Mouse (Mus musculus): ENCODE data around the gene Gmppb. TPM values are rescaled to one million over a fixed set of nuclear protein-coding genes. Genes with fewer than 3 reads are reported as not detected.
"Not testable (repeated sequence)": the region's sequence is repeated elsewhere in the genome, so short reads cannot be mapped to it uniquely, and the experiment has no call there.

Gmppb gene
- total RNA-seq (2014; fragmentation: Nextera tagmentation) (14.1 and 15.1 TPM in 2 replicates), total RNA-seq (2017) (16.1 and 41.8 TPM in 2 replicates)

DNA sequence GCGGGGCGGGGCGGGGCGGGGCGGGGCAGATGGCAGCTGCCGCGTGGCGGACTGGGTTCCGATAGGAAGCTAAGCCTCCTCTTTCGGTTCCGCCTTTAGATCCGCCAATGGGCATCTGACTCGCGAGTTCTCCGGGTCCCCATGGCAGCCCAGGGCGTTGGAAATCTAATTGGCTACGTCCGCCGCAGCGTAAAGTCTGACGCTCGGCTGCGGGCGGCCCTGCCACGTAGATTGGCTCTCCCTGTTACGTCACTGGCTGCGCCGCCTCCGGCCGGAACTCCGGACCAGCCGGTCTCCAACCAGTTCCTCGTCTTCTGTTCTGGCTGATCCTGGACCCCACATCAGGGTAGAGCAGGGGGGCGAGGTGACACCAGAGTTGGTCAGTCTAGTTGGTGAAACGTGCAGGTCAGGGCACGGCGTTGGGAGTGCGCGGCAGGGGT, at the start of gene Gmppb:
Gene Gmppb (plus strand): TSS at position 227 of the 440 bp plus-strand sequence.
- peak; percentile 74 for ATAC-seq (replicated peaks; ENCODE audit: poor library complexity, severe bottlenecking)

DNA sequence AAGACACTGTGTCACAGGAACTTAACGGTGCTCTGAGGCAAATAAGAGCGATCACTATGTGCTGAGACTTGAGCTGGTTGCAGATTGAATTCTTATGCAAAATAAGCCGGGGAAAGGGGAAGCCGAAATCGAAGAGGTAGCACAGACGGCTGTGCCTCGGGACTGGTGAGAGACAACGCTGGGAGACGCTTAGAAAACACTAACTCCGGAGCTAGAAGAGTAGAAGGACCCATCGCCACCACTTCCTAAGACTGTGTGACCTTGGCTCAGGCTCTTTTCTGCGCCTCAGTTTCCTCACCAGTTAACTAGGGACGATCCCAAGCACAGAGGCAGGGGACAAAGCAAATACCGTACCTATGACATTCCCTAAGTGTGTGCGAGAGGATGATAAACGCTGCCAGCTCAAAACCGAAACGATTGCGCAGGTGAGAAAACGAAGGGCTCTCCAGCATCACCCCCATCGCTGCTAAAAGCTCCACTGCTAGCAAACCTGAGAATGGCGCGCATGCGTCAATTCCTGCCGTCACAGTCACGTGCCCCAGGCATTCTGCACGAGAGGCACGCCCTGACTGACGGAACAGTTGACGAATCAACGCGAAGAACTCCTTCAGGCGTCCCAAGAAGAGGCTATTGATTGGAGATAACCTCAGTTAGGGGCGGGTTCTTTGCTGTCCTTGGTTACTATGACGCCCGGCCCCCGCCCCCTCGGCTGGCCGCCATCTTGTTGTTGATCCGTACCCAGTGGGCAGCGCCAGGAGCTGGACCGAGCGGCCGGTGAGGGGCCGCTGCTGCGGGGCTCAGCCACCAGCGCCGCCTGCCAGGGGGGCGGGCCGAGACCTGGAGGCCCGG, 46.9 kb upstream of the Gmppb start, which contains the start of gene Ip6k1:
Gene Ip6k1 (plus strand): TSS at position 580 of the 849 bp plus-strand sequence.
- peak; percentile 97 for ATAC-seq (replicated peaks; ENCODE audit: poor library complexity, severe bottlenecking)

DNA sequence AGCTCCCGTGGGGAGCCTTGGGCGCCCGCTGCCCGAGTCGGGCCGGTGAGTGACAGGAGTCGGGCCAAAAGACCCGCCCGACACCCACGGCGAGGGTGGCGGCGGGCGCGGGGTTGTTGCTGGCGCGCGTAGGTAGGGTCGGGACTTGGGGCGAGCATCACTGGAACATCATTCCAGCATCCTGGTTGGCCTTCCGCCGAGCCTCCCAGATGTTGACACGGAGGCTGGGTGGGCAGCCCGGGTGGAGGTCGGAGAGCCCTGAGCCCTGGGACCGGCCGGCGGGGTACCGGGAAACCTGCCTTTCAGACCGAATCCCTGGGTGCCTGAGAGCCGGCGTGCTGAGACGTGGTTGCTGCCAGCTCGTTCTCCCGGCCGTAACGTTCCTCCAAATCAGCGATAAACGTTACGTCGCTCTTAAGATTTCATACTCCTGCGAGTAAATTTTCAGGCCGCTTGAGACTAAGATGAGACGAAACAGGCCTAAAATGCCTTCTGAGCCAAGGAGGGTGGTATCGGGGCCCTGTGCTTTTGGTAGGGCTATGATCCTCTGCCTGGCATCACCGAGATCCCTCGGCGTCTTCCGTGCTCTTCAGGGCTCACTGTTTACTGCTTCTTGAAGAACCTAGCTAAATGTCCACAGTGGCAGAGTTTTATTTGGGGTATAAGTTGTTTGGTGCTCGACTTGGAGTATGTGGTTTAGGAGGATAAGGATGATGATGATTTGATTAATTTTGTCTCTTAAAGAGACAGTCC, 46.1 kb upstream of the Gmppb start:
- ATAC-seq (replicated peaks; ENCODE audit: poor library complexity, severe bottlenecking) = 0 out of 2 replicates have a peak, but pooled peaks have one; percentile 0

DNA sequence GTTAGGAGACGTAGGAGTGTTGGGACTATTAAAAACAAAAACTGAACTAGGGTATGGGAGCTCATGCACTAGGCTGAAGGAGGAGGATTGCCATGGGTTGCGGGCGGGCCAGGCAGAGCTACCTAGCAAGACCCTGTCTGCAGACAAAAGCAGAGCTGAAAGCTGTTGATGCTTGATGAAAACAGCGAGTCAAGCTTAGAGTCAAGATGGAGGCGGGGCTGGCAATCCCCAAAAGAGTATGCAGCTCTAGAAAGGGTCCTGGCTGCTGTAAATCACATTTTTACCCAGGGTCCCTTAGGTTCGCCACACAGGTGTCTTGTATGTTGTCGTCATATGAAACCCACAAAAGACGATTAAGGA, 45.5 kb upstream of the Gmppb start:
- ATAC-seq (replicated peaks; ENCODE audit: poor library complexity, severe bottlenecking) = no peak

DNA sequence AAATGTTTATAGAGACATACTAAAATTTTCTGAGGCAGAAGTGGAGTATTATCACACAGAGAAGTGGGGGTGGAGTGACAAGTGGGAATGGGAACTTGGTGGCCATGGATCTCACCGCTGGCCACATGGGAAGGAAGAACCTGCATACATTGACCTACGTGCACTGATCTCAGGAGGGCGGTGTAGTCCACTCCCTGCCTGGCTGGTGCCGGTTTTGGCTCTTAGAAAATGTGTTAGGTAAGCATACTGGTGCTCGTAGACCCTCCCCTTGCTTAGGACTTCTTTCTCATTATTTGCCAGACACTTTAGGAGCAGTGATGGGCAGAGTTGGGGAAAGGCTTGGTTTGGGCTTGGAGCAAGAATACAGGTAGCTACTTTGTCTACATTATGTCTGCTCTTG, 41.0 kb upstream of the Gmppb start:
- ATAC-seq (replicated peaks; ENCODE audit: poor library complexity, severe bottlenecking) = no peak

DNA sequence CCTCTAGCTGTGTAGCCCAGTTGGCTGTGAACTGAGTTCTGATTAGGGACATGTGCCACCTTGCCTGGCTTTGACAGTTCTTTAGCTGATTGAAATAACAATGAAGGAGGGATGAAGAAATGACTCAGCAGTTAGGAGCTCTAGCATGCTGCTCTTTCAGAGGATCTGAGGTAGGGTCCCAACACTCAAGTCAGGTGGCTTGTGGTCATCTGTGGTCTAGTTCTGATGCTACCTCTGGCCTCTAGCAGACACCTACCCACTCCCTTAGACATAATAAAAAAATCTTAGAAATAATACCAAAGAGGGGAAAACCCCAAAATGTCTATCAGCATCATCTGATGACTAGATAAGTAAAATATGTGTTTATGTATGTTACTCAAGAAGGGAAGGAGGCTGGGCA, 38.7 kb upstream of the Gmppb start:
- ATAC-seq (replicated peaks; ENCODE audit: poor library complexity, severe bottlenecking) = no peak

DNA sequence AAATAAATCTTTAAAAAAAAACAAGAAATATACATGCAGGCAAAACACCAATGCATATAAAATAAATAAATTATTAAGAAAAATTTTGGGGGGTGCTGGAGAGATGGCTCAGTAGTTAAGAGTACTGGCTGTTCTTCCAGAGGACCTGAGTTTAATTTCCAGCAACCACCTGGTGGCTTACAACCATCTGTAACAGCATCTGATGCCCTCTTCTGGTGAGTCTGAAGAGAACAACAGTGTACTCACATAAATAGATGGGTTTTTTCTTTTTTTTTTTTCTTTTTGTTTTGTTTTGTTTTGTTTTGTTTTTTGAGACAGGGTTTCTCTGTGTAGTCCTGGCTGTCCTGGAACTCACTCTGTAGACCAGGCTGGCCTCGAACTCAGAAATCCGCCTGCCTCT, 35.5 kb upstream of the Gmppb start:
- not testable (repeated sequence) for ATAC-seq (replicated peaks; ENCODE audit: poor library complexity, severe bottlenecking)

DNA sequence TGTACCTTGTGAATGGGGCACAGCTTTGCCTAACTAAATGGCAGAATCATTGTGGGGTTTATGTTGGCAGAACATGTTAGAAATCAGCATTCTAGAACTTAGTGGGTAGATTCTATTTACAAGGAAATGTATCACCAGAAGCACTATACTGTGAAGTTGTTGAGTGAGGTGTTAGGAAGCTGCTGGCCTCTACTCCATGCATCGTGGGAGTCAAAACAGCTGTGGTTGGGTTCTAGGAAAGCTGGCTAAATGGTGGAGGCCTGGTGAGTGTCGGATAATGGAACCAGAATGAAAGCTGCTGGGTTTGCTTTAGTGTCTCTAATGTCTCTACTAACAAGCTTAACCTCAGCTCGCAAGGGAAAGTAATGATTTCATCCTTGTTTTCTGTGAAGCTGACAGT, 31.9 kb upstream of the Gmppb start:
- no peak for ATAC-seq (replicated peaks; ENCODE audit: poor library complexity, severe bottlenecking)

DNA sequence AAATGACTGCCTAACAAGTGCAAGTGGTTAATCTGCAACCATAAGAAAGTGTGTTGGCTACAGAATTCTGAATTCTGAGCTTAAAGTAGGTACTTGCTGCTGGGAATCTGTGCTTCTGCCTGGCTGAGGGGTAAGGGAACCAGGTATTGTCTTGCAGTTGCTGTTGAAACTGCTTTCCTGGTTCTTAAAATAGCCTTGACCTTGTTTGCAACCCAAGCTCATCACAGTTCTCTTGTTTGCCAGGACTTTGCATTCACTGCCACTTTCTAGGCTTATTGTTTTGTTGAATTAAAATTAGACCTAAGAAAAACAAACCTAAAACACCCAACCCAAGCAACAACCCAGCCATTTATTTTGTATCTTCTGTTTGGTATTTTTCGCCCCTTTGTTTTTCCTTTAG, 28.3 kb upstream of the Gmppb start:
- ATAC-seq (replicated peaks; ENCODE audit: poor library complexity, severe bottlenecking) = no peak

DNA sequence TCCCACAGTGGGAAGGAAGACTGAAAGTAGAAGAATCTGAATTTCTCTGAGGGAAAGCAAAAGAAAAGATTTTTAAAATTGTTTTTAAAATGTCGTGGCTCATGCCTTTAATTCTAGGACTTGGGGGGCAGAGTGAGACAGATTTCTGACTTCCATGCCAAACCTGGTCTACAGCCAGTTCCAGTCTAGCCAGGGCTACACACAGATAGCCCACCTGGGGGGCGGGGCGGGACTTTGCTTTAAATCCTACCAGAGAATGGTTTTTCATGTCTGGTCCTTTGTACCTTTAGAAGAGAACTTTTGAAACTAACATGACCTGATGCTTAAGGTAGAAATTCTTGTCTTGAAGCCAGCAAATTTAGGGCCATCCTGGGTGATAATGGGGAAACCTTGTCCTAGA, 25.8 kb upstream of the Gmppb start:
- ATAC-seq (replicated peaks; ENCODE audit: poor library complexity, severe bottlenecking) = no peak

DNA sequence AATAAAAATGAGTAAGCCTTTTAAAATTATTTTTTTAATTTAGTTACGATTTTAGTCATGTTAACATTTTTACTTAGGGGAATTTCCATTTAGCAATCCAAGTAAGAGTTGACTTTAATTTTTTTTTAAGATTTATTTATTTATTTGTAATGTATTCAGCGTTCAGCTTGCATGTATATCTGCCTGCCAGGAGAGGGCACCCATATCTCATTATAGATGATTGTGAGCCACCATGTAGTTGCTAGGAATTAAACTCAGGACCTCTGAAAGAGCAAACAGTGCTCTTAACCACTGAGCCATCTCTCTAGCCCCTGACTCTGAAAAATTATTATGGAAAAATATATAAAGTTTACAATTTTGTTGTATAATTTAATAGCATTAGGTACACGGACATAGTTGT, 22.5 kb upstream of the Gmppb start:
- no peak for ATAC-seq (replicated peaks; ENCODE audit: poor library complexity, severe bottlenecking)

DNA sequence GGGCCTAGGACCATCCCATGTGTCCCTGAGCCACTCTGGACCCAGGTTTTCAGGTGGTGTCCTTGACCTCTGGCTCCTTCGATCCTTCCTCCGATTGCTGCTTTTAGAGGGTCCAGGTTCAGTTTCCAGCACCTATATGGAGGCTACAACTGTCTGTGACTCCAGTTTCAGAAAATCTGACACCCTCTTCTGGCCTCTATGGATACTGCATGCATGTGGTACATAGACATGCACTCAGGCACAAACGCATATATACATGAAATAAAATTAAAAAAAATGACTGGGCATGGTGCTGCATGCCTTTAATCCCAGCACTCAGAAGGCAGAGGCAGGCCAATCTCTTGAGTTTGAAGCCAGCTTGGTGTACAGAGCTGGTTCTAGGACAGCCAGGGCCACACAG, 21.2 kb upstream of the Gmppb start:
- no peak for ATAC-seq (replicated peaks; ENCODE audit: poor library complexity, severe bottlenecking)

DNA sequence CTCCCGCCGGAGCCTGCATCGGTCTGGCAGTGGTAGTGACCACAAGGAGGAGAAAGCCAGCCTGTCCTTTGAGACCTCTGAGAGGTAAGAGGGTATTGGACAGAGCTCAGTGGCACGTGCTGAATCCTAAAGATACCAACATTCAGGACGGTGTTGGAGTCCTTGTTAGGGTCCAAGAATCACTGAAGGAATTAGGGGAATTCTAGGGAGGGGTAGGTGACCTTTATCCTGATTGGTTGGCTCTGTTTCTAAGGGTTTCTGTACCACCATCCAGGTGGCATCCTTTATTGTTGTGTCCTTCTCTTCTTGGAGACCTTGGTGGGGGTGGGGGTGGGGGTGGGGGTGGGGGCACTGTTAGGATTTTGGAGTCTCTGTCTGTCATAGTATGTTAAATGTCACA, 16.9 kb upstream of the Gmppb start:
- ATAC-seq (replicated peaks; ENCODE audit: poor library complexity, severe bottlenecking) = no peak

DNA sequence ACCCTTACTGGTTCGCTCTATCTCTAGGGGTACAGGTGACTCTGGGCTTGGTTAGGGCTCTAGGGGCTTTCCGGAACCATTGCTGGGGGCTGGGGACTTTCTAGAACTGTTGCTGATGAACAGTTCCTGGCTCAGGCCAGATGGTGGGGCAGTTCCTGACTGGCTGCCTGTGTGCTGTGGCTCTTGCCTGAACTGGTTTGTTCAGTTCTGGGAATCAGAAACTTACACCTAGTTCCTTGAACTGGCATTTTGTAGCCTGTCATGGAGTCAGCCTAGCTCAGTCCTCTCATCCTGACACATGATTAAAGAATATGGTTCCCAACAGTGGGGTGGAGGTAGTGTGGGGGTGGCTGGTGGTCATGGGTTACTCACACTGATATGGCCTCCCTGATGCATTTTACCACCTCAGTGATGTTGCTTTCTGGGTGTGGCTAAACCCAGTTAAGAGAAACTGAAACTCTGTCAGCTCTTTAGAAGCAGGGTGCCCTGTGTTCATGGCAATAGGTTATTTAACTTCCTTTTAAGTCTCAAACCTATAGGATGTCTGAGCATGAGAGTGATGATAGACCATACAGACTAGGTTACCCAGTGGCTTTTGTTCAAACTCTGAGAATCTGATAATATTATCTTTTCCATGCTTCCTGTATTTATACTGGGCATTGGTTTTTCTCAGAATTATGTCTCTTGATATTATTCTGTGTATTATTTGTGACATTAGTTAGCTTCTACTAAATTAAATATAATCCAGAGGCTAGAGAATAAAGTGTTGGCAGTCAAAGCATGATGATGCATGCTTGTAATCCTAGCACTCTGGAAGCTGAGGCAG, 13.5 kb upstream of the Gmppb start:
- ATAC-seq (replicated peaks; ENCODE audit: poor library complexity, severe bottlenecking) = no peak

DNA sequence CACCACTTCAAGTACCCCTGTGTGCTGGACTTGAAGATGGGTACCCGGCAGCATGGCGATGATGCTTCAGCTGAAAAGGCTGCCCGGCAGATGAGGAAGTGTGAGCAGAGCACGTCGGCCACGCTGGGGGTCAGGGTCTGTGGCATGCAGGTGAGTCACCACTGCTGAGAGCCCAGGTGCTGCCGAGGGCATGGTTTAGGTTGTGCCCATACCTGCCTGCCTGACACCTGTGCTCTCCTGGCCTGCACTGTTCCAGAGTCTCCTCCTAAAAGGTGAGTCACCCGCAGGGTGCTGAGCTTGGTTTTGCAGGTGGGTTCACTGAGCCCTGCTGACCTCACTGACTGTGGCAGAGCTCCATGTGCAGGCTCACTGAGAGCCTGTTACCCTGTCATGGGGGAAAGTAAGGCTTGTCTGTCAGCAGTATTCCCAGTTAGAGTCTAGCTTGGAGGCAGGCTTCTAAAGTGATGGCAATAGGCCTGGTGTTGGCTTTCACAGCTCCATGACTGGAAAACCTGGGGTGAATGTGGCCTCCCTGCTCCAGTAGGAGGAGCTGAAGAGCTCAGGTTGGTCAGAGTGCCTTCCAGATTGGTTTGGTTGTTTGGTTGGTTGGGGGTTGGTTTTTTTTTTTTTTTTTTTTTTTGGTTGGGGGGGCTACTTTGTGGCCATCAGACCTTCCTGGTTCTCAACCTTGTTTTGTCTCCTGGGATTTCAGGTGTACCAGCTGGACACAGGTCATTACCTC, 4.1 kb upstream of the Gmppb start:
- ATAC-seq (replicated peaks; ENCODE audit: poor library complexity, severe bottlenecking) = no peak

DNA sequence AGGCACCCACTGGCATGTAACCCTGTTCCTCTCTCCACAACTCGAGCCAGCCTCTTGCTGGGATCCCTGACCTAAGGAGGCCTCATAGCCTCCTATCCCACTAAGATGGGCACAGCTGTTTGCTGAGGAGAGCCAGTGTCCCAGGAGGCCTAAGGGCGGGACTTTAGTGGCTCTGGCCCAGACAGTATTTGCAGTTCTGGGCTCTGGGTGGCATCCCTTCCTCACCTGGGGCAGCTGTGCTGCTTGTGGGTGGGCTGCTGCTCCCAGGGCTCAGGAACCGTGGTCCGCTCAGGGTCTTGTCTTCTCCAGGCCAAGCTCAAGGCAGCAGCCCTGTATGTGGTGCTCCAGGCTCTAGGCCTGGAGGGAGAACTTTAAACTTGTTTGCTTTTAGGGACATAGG, 2.5 kb upstream of the Gmppb start:
- ATAC-seq (replicated peaks; ENCODE audit: poor library complexity, severe bottlenecking) = no peak

DNA sequence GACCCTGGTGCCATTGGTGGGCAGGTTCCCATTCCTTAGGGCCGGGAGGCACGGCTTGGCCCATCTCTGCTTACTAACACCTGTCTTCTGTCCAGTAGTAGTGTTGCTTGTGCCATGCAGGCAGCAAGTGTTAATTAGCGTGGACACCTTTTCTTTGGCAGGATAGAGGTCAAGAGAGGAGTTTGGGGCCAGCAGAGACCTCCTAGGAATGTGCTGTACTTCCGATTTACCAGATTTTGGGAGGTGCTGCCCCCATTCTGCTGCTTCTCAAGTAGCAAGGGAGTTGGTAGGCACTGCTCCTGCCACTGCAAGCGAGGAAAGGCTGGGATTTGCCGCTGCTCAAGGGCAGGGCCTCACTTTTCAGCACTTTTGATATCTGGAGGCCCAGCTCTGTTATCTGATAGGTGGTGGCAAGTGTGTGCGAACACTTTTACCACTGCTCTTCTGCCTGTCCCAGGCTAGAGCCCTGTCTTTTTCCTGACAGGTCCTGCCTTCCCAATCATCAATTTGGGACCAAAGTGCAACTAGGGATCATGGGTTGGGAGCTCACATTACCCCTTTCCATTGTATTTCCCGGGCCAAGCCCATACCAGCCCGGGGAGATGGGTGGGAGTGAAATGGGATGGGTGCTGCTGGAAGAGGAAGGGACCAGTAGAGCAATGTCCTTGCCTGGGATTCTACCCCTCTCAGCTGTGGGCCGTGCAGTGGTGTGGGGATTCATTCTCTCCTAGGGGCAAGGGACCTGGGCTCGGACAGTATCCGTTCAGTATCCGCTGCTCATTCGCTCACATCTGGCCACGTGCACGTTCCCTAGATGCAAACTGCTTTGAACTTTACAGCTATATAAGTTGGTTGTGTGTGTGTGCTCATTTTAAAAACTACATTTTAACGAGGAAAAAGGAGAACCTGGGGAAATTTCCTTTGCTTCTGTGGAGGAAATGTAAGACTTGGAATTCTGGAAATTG, 1.2 kb upstream of the Gmppb start:
- no peak for ATAC-seq (replicated peaks; ENCODE audit: poor library complexity, severe bottlenecking)

DNA sequence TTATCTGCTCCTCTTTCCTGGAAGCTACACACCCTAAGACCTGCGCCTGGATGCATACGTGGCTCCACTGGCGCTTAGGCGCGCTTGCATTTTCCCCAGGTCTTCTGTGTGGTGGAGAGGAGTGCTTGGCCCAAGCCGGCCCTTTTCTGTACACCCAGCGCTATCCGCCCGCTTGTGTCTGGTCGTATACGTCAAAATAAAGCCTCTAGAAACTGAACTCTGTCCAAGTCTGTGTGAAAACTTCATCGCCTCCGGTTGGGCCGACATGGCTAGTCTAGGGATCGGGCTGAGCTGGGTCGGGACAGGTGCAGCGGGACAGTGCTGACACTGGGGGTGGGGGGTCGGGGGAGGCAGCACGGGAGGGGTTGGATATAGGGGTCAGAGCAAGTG, 481 bp upstream of the Gmppb start:
- no peak for ATAC-seq (replicated peaks; ENCODE audit: poor library complexity, severe bottlenecking)

Data from granulocyte monocyte progenitor cell, adult 5-6 weeks (primary cell).